Mouse (Mus musculus) retina, postnatal 1 day (tissue): ENCODE measurements around the gene Tomm20.
"Not testable (repeated sequence)": the region's sequence is repeated elsewhere in the genome, so short reads cannot be mapped to it uniquely, and the experiment has no call there.

ENCODE experiments used
- DNase-seq: peaks from one replicate; pipeline ENCODE4 v3.0.0-alpha.2; 2012

Tomm20 gene

GRCm38 (mm10) chr8:126882586-126882985 is 63.1 kb downstream of the Tomm20 start:
- DNase-seq: not testable (repeated sequence)

DNA sequence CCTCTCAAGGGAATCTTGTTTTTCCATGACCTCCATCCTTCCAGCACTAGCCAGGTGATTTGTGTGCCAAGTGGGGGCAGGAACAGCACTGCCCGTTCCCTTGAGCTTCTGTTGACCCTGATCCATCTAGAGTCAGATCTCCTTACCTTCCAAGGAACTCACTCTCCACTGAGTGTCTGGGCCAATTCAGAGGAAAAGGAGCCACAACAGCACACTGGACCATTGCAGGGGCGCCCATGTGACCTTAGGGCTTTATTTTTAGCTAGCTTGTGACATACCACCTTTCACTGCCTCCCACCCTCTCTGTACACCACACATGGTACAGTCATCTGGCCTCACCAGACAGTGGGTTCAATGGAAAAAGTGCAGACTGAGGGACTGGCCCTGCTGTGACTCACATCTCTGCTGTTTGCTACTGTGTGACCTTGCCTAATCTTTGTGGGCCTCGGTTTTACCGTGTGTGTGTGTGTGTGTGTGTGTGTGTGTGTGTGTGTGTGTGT is 64.0 kb downstream of the Tomm20 start:
- DNase-seq: no peak
